Mouse (Mus musculus) thymus, postnatal 25 days (tissue): ENCODE measurements around the gene Zfp740.
A peak's percentile ranks its signal among the peaks of the same experiment; 100 is the strongest.
"Not testable (repeated sequence)": the region's sequence is repeated elsewhere in the genome, so short reads cannot be mapped to it uniquely, and the experiment has no call there.

ENCODE experiments used
- DNase-seq: peaks from one replicate; pipeline ENCODE4 v3.0.0; 2022

The Zfp740 gene

DNA sequence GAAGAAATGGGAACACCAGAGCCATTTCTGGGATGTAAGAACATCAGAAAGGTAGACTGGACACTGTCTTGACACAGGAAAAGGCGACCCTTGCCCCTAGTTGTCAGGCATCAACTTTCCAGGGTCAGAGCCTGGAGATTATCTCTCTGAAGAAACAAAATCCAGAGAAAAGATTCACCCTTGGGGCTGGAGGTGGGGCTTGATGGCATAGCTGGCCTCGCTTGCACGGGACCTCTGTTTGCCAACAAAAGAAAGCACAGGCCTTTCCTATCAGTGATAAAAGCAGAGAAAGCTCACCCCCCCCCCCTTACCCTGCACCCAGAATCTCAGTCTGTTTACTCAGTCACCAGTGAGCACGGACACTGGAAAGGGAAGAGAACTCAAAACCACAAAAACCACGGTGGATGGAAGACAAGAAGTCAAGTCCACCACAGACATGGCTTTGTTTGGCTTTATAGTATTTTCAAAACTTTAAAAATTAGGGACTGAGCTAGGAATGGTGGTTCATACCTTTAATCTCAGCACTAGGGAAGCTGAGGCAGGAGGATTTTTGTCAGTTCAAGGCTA, 10.1 kb upstream of the Zfp740 start:
- DNase-seq: no peak

- DNase-seq: no peak
Measured at GRCm38 (mm10) chr15:102193652-102194051, 9.4 kb upstream of the Zfp740 start.

DNA sequence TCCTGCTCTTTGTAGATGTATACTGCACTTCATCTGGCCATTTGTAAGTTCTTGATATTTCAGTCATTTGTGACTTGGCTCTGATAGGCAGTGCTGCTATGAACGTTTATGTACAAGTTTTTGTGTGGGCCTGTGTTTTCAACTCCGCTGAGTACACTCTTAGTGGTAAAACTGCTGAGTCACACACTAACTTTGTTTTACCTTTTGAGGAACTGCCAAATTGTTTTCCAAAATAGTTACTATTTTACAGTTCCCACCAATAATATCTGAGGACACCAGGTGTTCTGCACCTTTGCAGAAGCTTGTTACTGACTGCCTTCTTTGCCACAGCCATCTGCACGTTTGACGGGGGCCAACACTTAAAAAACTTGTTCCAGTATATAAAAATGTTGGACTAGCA, 8.6 kb upstream of the Zfp740 start:
- DNase-seq: no peak

- DNase-seq: no peak
Measured at GRCm38 (mm10) chr15:102195373-102195772, 7.7 kb upstream of the Zfp740 start.

GRCm38 (mm10) chr15:102198841-102199240, 4.2 kb upstream of the Zfp740 start:
- no peak for DNase-seq

DNA sequence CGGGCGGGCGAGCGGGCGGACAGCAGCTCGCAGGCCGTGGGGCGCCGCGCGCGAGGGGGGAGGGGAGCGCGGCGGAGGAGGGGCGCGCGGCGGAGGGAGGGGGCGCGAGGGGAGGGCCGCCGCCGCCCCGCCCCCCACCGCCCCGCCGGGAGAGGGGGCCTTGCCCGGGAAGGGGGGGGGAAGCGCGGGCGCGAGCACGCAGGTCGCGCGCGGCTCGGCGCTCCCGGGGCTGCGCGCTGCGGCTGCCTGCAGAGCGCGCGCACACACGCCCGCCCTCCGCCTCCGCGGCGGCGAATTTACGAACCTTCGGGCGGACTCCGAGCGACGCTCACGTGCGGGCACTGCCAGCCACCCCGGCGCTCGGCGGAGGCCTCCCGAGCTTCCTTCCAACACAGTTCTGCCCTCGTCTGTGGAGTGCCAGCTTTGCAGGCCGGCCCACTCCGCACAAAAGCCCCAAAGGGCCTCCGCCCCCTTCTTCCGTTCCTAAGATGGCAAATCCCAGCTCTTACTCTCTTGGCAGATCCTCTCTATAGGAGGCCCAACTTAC, 859 bp downstream of the Zfp740 start:
- peak; percentile 78 for DNase-seq

- DNase-seq: no peak
Measured at GRCm38 (mm10) chr15:102204674-102205505, 1.8 kb downstream of the Zfp740 start, which contains the start of gene Csad. TSS of gene Csad (minus strand) at chr15:102204724.

- peak; percentile 26 for DNase-seq
Measured at GRCm38 (mm10) chr15:102205779-102206178, 2.7 kb downstream of the Zfp740 start.

DNA sequence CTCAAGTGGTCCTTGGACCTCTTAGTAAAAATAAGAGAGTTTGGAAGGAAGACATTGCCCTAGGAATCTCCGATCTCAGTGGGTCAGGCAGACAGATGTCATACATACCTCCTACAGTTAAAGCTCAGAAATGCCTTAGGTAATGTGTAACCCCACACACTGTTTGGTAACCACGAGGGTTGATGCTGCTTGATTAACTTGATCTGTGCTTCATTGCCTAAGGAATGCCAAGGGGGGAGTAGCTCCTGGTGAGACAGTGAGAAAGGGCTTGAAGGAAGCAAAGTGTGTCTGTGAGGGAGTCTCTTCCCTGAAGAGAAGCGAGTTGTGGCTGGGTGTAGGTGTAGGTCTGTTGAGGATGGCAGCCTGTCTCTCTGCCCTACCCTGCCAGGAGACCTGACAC, 4.3 kb downstream of the Zfp740 start:
- DNase-seq: no peak

GRCm38 (mm10) chr15:102208092-102208561, 5.1 kb downstream of the Zfp740 start:
- DNase-seq: no peak

DNA sequence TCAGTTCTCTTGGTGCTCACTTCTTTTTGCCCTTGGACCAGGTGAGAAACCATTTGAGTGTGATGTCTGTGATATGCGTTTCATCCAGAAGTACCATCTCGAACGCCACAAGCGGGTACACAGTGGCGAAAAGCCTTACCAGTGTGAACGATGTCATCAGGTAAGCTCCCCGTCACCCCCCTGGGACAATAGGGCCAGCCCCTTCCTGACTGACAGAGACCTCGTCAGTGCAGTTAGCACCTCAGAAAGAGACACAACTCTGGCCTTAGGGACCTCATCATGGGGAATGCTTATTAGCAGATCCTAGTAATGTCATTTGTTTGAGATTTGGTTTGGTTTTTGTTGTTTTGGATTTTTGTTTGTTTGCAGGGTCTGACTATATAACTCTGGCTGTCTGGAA, 6.1 kb downstream of the Zfp740 start:
- DNase-seq: no peak

- DNase-seq: no peak
Measured at GRCm38 (mm10) chr15:102210816-102211215, 7.8 kb downstream of the Zfp740 start.

GRCm38 (mm10) chr15:102211895-102212294, 8.8 kb downstream of the Zfp740 start:
- no peak for DNase-seq

DNA sequence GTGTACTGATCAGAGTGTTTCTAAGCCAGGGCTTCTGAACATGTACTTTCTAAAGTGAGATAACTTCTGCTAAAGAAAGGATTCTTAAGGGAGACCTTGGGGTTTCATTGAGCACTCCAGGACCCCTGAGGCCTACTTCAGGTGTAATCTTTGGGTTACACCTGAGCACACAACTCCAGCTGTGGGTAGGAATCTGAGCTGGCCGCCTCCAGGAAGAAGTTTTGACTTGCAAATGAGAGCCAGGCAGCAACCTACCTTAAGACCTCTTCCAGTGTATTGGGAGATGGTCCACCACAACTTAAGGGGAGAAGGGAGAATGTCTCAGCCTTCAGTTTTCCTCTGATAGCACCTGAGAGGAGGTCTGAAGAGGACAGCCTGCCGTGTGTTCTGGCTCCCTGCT, 11.1 kb downstream of the Zfp740 start:
- no peak for DNase-seq

DNA sequence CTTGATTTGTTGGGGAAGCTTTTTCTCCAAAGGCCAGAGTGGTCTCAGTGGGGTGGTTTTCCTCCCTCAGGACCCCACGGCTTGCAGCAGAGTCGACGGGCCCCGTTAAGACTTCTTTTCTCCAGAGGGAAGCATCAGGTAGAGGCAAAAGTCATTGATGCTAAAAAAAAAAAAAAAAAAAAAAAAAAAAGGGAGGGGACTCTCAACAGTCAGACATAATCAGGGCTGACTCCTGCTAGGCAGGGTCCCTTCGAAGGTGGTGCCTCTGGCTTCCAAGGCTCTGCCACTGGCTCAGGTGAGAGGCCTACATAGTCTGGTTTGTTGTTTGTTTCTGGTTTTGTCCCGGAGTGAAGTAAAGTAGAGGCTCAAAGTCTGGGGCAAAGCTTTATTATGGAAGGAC, 12.6 kb downstream of the Zfp740 start:
- DNase-seq: no peak

- no peak for DNase-seq
Measured at GRCm38 (mm10) chr15:102216459-102217228, 13.6 kb downstream of the Zfp740 start.

DNA sequence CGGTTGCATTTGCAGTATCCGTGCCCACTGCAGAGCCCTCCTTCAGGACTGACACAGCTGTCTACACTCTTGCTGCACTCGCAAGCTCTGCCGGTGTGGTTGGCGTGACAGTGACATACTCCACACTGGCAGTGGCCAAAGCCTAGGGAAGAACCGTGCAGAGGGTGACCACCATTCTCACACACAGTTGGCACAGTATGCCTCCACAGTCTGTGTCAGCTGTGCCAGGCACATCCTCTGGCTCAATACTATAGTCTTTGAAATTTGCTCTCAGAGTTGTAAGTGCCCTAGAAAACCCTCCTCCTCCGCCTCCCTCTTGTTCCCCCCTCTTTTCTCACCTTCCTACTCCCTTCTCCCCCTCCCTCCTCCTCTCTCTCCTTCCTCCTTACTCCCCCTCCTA, 14.3 kb downstream of the Zfp740 start:
- DNase-seq: no peak

- no peak for DNase-seq
Measured at GRCm38 (mm10) chr15:102222386-102222785, 19.3 kb downstream of the Zfp740 start.

GRCm38 (mm10) chr15:102224186-102224991, 21.3 kb downstream of the Zfp740 start:
- peak; percentile 92 for DNase-seq

DNA sequence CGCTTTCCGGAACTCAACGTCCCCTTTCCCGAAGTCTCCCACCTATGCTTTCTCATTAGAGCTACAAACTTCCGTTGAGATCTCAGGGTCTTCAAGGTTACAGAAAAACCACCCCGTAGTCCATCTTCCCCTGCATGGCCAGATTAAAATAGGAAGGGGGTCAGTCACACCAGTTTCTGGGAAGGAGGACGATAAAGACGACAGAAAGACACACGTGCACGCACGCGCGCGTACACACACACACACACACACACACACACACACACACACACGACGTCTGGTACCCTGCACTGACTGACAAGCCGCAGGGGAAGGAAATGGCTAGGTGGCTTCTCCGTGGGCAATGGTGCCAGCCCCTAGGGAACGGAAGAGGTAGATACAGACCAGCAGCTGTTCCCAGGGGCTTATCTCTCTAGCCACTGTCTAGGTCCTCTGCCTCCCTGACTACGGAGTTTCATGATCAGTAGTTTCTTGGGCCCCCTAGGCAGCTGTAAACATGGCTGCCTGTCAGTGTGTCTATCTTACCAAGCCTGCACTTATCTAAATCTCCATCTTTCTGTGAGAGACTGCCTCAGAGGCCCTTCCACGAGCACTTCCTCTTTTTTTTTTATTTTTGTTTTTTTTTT, 22.1 kb downstream of the Zfp740 start:
- peak; percentile 80 for DNase-seq

DNA sequence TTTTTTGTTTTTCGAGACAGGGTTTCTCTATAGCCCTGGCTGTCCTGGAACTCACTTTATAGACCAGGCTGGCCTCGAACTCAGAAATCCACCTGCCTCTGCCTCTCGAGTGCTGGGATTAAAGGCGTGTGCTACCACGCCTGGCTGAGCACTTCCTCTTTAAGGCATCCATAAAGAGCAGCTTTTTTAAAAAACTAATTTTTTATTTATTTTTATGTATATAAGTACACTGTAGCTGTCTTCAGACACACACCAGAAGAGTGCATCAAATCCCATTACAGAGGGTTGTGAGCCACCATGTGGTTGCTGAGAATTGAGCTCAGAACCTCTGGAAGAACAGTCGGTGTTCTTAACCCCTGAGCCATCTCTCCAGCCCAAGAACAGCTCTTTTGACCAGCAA, 22.6 kb downstream of the Zfp740 start:
- not testable (repeated sequence) for DNase-seq
